Comparison of ENCODE assay signal across 9 mouse cellular contexts in the genomic region with DNA sequence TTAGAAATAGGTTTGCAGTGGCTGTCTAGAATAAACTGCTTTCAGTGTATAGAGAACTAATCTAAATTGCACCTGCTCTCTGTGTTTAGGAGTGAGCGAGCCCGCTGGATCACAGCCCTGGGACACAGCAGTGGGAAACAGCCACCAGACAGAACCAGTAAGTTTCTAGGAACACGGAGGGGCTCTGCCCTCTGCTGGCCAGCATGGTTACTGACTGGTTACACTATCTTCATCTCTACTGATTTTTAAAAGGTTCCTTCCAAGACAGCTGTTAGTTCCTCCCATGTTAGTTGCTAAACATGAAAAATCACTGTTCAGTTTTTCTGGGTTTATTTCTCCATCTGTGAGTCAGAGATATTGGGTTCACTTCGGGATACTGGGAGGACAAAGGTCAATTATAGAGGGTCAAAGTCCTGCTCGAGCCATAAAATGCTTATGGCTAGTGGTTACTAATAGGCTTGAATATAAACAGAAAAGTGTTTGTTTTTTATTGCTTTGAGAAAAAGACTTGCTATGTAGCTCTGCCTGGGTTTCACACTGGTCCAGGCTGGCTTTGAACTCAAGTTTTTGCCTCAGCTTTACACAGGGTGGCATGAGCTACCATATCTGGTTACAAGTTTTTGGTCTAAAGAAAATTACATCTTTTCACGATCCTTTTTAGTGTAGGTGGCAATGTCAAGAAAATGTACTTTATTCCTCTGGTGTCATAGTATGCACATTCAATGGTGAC. TPM values are rescaled to one million over a fixed set of nuclear protein-coding genes. Genes with fewer than 3 reads are reported as not detected.
DNase-seq lines count a peak whose midpoint lies in the region; ATAC-seq and TF ChIP-seq lines count a peak whose summit lies in the region.
"Had no signal": no experiment of that assay in that cellular context is flagged by ENCODE, and none has a peak within 500 bp of the region (broad histone marks: within the 10 kb centered on the region; RNA-seq: fewer than 3 reads in every experiment).

No protein-coding gene starts in this region.

- 44% methylated on average over 6 of the region's 6 CpGs for WGBS in embryonic facial prominence, embryonic 14.5 days
- 47% methylated on average over 6 of the region's 6 CpGs for WGBS in heart, postnatal 0 days
- 47% methylated on average over 6 of the region's 6 CpGs for WGBS in liver, embryonic 11.5 days
- WGBS in neural tube, embryonic 13.5 days = 35% methylated on average over 6 of the region's 6 CpGs

- no peak overlapping the region for H3K9ac ChIP-seq in embryonic facial prominence, embryonic 14.5 days (ENCODE audit: low read depth, low read length)
- no peak overlapping the region for H3K9ac ChIP-seq in heart, postnatal 0 days (replicated peaks; ENCODE audit: low read depth, low read length)
- no peak overlapping the region for H3K9ac ChIP-seq in liver, embryonic 11.5 days (ENCODE audit: low read depth, low read length)
- no peak overlapping the region for H3K9ac ChIP-seq in neural tube, embryonic 13.5 days
- H3K9ac ChIP-seq: embryonic facial prominence, embryonic 15.5 days had no signal

- H3K36me3 ChIP-seq in embryonic facial prominence, embryonic 14.5 days (ENCODE audit: control insufficient read depth, insufficient read depth, low read length) = peaks cover 36% of the 10 kb centered on the region
- peaks cover 13% of the 10 kb centered on the region for H3K36me3 ChIP-seq in heart, postnatal 0 days (replicated peaks; ENCODE audit: control insufficient read depth, insufficient read depth, low read length)
- peaks cover 2% of the 10 kb centered on the region; the same call in 1 of the 2 replicates for H3K36me3 ChIP-seq in liver, embryonic 11.5 days (ENCODE audit: control insufficient read depth, insufficient read depth, low read length)
- H3K36me3 ChIP-seq in neural tube, embryonic 13.5 days = peaks cover 35% of the 10 kb centered on the region

- H3K4me1 ChIP-seq in embryonic facial prominence, embryonic 14.5 days (ENCODE audit: control insufficient read depth, insufficient read depth, low read length) = peaks cover 7% of the 10 kb centered on the region; the same call in 1 of the 2 replicates
- H3K4me1 ChIP-seq in heart, postnatal 0 days (ENCODE audit: control insufficient read depth, insufficient read depth) = no peaks in the 10 kb centered on the region
- H3K4me1 ChIP-seq in liver, embryonic 11.5 days (replicated peaks; ENCODE audit: control insufficient read depth, insufficient read depth, low read length) = no peaks in the 10 kb centered on the region
- H3K4me1 ChIP-seq in neural tube, embryonic 13.5 days (replicated peaks) = peaks cover 24% of the 10 kb centered on the region

- peak; percentile 72 for ATAC-seq in CD4-positive, CD25-positive, alpha-beta regulatory T cell, adult 4 months
- peak; percentile 83 for ATAC-seq in embryonic facial prominence, embryonic 14.5 days (ENCODE audit: low read depth)
- 0 out of 2 replicates have a peak, but pooled peaks have one; percentile 27 for ATAC-seq in heart, postnatal 0 days (ENCODE audit: insufficient read depth, low read depth)
- ATAC-seq in liver, embryonic 11.5 days (replicated peaks; ENCODE audit: low FRiP score) = peak; percentile 60; the same call in 1 of the 2 replicates
- ATAC-seq in neural tube, embryonic 13.5 days (ENCODE audit: low read depth) = peak; percentile 55; the same call in 1 of the 2 replicates

- peak; percentile 66 for TF ChIP-seq CTCF in heart, postnatal 0 days (IDR thresholded peaks at IDR 0.05; ENCODE audit: low read depth)

- H3K4me2 ChIP-seq in embryonic facial prominence, embryonic 14.5 days (ENCODE audit: low read depth, low read length) = no peak overlapping the region
- H3K4me2 ChIP-seq in heart, postnatal 0 days (ENCODE audit: low read depth, low read length) = no peak overlapping the region
- H3K4me2 ChIP-seq in liver, embryonic 11.5 days = no peak overlapping the region
- no peak overlapping the region for H3K4me2 ChIP-seq in neural tube, embryonic 13.5 days
- H3K4me2 ChIP-seq: embryonic facial prominence, embryonic 15.5 days had no signal

- TF ChIP-seq EP300 in heart, postnatal 0 days (IDR thresholded peaks at IDR 0.05; ENCODE audit: low read depth) = no peak

- DNase-seq in adrenal gland, postnatal 25 days = peak; percentile 64
- peak; percentile 74 for DNase-seq in embryonic facial prominence, embryonic 14.5 days (ENCODE audit: low spot score)
- DNase-seq in heart, postnatal 0 days (ENCODE audit: low spot score) = peak; percentile 51
- DNase-seq in kidney, postnatal 10 days = peak; percentile 88
- peak; percentile 43 for DNase-seq in liver, embryonic 11.5 days (ENCODE audit: low spot score)
- peak; percentile 64 for DNase-seq in thymus, postnatal 4 days

- H3K27me3 ChIP-seq in embryonic facial prominence, embryonic 14.5 days (replicated peaks; ENCODE audit: control insufficient read depth, insufficient read depth, low read length) = no peaks in the 10 kb centered on the region
- no peaks in the 10 kb centered on the region for H3K27me3 ChIP-seq in heart, postnatal 0 days (ENCODE audit: control insufficient read depth, insufficient read depth, low read length)
- H3K27me3 ChIP-seq in liver, embryonic 11.5 days (replicated peaks; ENCODE audit: control insufficient read depth, insufficient read depth, low read length) = no peaks in the 10 kb centered on the region
- H3K27me3 ChIP-seq in neural tube, embryonic 13.5 days = no peaks in the 10 kb centered on the region
- H3K27me3 ChIP-seq: embryonic facial prominence, embryonic 15.5 days had no signal

- H3K4me3 ChIP-seq in embryonic facial prominence, embryonic 14.5 days (ENCODE audit: low read depth, low read length) = no peak overlapping the region
- no peak overlapping the region for H3K4me3 ChIP-seq in heart, postnatal 0 days (ENCODE audit: low read depth, low read length)
- H3K4me3 ChIP-seq in liver, embryonic 11.5 days (ENCODE audit: low read depth, low read length) = no peak overlapping the region
- H3K4me3 ChIP-seq in neural tube, embryonic 13.5 days = no peak overlapping the region
- H3K4me3 ChIP-seq: embryonic facial prominence, embryonic 15.5 days had no signal

- no peaks in the 10 kb centered on the region for H3K9me3 ChIP-seq in embryonic facial prominence, embryonic 14.5 days (ENCODE audit: control insufficient read depth, low read length)
- no peaks in the 10 kb centered on the region for H3K9me3 ChIP-seq in heart, postnatal 0 days (replicated peaks; ENCODE audit: control insufficient read depth, low read length)
- no peaks in the 10 kb centered on the region for H3K9me3 ChIP-seq in liver, embryonic 11.5 days (ENCODE audit: control insufficient read depth, low read length)
- no peaks in the 10 kb centered on the region for H3K9me3 ChIP-seq in neural tube, embryonic 13.5 days
- H3K9me3 ChIP-seq: embryonic facial prominence, embryonic 15.5 days had no signal

- H3K27ac ChIP-seq in embryonic facial prominence, embryonic 14.5 days (replicated peaks; ENCODE audit: low read depth, low read length) = no peak overlapping the region
- no peak overlapping the region for H3K27ac ChIP-seq in heart, postnatal 0 days (ENCODE audit: low read depth)
- no peak overlapping the region for H3K27ac ChIP-seq in liver, embryonic 11.5 days (ENCODE audit: low read depth, low read length)
- no peak overlapping the region for H3K27ac ChIP-seq in neural tube, embryonic 13.5 days (replicated peaks)
- H3K27ac ChIP-seq: embryonic facial prominence, embryonic 15.5 days had no signal

RNA-seq across cellular contexts. Expression of a gene that starts 48.4 kb away (rescaled TPM):
- polyA plus RNA-seq in CD4-positive, CD25-positive, alpha-beta regulatory T cell, adult 4 months (2017; shearing (Covaris generic)) = 10 to 100 TPM; 23.4 to 23.8 TPM
- 36.9 and 39.6 TPM in 2 replicates for total RNA-seq in adrenal gland, postnatal 25 days (2021)
- 31.6 and 35.5 TPM in 2 replicates for polyA plus RNA-seq in embryonic facial prominence, embryonic 14.5 days (2014; fragmentation: Nextera tagmentation; extraction: Ambion mirVana)
- 18.3 and 20.8 TPM in 2 replicates for total RNA-seq in heart, postnatal 0 days (2014; rRNA removed; ENCODE audit: low replicate concordance)
- 13.1 and 13.4 TPM in 2 replicates for polyA plus RNA-seq in heart, postnatal 0 days (2015; fragmentation: Nextera tagmentation; extraction: Ambion mirVana)
- polyA plus RNA-seq in liver, embryonic 11.5 days (2014; fragmentation: Nextera tagmentation; extraction: Ambion mirVana) = 28.5 and 31.7 TPM in 2 replicates
- polyA plus RNA-seq in neural tube, embryonic 13.5 days (2015; fragmentation: Nextera tagmentation; extraction: Ambion mirVana) = 44.3 and 46.2 TPM in 2 replicates

Comparison
In these comparisons a context has a peak if more than half of its experiments do, and no peak if none do; other contexts are left out.
1. ATAC-seq: peak in every context shown above with its lines; median percentile 83 in embryonic facial prominence, embryonic 14.5 days; 72 in CD4-positive, CD25-positive, alpha-beta regulatory T cell, adult 4 months; 60 in liver, embryonic 11.5 days; 55 in neural tube, embryonic 13.5 days; 27 in heart, postnatal 0 days.